Mouse (Mus musculus) left cerebral cortex, adult 11 months (tissue): Measurements from ENCODE around the gene Rhox4b.
"Not testable (repeated sequence)": the region's sequence is repeated elsewhere in the genome, so short reads cannot be mapped to it uniquely, and the experiment has no call there.

Source experiments
- DNase-seq: peaks from one replicate; pipeline ENCODE4 v3.0.0; 2022; ENCODE audit warnings: low spot score

Gene Rhox4b

DNA sequence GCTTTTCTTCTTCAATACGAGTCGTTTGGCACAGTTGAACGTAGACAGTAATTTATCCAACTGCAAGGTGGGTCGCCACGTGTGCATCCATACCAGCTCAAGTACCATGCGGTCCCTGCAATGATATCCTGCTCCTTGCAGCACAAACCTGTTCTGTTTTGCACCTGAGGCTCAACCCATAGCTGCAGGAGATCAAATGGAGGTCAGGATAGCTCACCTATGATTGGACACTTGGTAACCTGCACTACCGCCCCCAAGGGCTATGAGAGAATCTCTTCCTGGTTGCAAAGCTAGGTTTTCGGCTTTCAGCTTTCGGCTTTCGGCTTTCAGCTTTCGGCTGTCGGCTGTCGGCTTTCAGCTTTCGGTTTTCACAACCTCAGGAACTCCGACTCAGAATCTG is at the start of gene Rhox4b:
Gene Rhox4b, plus strand, starts transcription at position 301 of the 400 bp plus-strand sequence.
- not testable (repeated sequence) for DNase-seq

DNA sequence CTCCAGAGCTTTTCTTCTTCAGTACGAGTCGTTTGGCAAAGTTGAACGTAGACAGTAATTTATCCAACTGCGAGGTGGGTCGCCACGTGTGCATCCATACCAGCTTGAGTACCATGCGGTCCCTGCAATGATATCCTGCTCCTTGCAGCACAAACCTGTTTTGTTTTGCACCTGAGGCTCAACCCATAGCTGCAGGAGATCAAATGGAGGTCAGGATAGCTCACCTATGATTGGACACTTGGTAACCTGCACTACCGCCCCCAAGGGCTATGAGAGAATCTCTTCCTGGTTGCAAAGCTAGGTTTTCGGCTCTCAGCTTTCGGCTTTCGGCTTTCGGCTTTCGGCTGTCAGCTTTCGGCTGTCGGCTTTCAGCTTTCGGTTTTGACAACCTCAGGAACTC is 41.7 kb upstream of the Rhox4b start, which contains the start of gene Rhox4a2:
Gene Rhox4a2, plus strand, starts transcription at position 301 of the 400 bp plus-strand sequence.
- not testable (repeated sequence) for DNase-seq

DNA sequence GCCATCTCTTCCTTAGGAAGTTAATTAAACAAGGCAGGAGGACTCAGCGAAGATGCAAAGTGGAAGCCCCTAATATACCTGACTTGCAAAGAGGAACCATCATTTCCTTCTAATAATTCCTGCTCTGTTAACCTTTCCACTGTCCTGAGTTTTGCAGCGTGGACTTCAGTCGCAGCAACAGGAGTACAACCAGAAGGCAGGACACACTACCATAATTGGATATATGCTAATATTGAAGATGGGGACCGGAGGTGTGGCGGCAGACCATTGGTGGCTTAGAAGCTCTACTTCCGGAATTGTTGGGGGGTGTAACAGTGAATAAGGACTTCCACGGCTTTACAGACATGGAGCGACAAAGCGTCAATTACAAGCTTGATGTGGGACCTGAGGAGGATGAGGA is 20.5 kb upstream of the Rhox4b start, which contains the start of gene Rhox2b:
Gene Rhox2b, plus strand, starts transcription at position 301 of the 400 bp plus-strand sequence.
- DNase-seq: not testable (repeated sequence)

DNA sequence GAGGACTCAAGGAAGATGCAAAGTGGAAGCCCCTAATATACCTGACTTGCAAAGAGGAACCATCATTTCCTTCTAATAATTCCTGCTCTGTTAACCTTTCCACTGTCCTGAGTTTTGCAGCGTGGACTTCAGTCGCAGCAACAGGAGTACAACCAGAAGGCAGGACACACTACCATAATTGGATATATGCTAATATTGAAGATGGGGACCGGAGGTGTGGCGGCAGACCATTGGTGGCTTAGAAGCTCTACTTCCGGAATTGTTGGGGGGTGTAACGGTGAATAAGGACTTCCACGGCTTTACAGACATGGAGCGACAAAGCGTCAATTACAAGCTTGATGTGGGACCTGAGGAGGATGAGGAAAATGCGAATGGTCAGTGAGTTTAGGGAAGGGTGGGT is 21.1 kb downstream of the Rhox4b start, which contains the start of gene Rhox2c:
Gene Rhox2c, plus strand, starts transcription at position 301 of the 400 bp plus-strand sequence.
- not testable (repeated sequence) for DNase-seq

DNA sequence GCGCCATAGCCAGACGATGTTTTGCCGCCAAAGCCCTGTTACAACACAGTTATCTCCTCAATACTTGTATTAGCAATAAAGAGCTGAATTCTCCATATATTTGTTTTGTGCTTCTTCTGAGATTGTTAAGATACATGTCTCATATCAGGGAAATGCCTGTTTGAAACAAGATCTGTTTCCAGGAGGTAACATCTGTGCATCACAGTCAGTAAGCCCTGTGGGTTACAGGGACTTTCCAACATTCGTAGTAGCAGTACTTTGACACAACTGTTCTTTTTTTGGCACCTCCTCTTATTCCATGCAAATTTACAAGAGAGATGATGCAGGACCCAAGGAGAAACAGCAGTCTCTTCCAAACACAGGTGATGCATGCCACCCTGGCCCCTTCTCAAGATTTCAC is 26.0 kb downstream of the Rhox4b start, which contains the start of gene Rhox3c:
Gene Rhox3c, plus strand, starts transcription at position 301 of the 400 bp plus-strand sequence.
- not testable (repeated sequence) for DNase-seq

DNA sequence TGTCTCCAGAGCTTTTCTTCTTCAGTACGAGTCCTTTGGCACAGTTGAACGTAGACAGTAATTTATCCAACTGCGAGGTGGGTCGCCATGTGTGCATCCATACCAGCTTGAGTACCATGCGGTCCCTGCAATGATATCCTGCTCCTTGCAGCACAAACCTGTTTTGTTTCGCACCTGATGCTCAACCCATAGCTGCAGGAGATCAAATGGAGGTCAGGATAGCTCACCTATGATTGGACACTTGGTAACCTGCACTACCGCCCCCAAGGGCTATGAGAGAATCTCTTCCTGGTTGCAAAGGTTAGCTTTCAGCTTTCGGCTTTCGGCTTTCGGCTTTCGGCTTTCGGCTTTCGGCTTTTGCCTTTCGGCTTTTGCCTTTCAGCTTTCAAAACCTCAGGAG is 47.7 kb downstream of the Rhox4b start, which contains the start of gene Rhox4c:
Gene Rhox4c, plus strand, starts transcription at position 301 of the 400 bp plus-strand sequence.
- not testable (repeated sequence) for DNase-seq
